Mouse (Mus musculus): Measurements from ENCODE around the gene Zfp366. TPM values are rescaled to one million over a fixed set of nuclear protein-coding genes. Genes with fewer than 3 reads are reported as not detected.

Zfp366 gene
- polyA plus RNA-seq, 1 experiment from 2014 or later, result 0.76 TPM

GRCm38 (mm10) chr13:99189671-99190070 is 5.0 kb downstream of the Zfp366 start:
- Histone ChIP-seq H3K4me2 (ENCODE audit: low read depth, low read length) (no peak overlapping the region), H3K27ac (replicated peaks; ENCODE audit: low read depth, low read length) (no peak overlapping the region)

GRCm38 (mm10) chr13:99190466-99190865 is 5.8 kb downstream of the Zfp366 start:
- no peak overlapping the region for H3K4me3 ChIP-seq (ENCODE audit: low read depth, low read length)
- no peak overlapping the region for H3K27ac ChIP-seq (replicated peaks; ENCODE audit: low read depth, low read length)
- 69% methylated on average over 11 of the region's 11 CpGs for WGBS
- H3K9me3 ChIP-seq (replicated peaks; ENCODE audit: control insufficient read depth, low read length), result no peaks in the 10 kb centered on the region
- no peaks in the 10 kb centered on the region for H3K4me1 ChIP-seq (ENCODE audit: control insufficient read depth, insufficient read depth, low read length)
- ATAC-seq (replicated peaks; ENCODE audit: insufficient number of reproducible peaks, low FRiP score, low TSS enrichment, low read depth) (no peak), DNase-seq (ENCODE audit: low spot score) (no peak)
- H3K36me3 ChIP-seq (replicated peaks; ENCODE audit: control insufficient read depth, insufficient read depth, low read depth, low read length), result no peaks in the 10 kb centered on the region
- no peak overlapping the region for H3K9ac ChIP-seq (replicated peaks; ENCODE audit: low read length)
- no peak overlapping the region for H3K4me2 ChIP-seq (ENCODE audit: low read depth, low read length)
- no peaks in the 10 kb centered on the region for H3K27me3 ChIP-seq (ENCODE audit: control insufficient read depth, insufficient read depth, low read length)

More at GRCm38 (mm10) chr13:99189671-99190070, 5.0 kb downstream of the Zfp366 start:
- H3K9me3 ChIP-seq (replicated peaks; ENCODE audit: control insufficient read depth, low read length), result no peaks in the 10 kb centered on the region
- H3K36me3 ChIP-seq (replicated peaks; ENCODE audit: control insufficient read depth, insufficient read depth, low read depth, low read length), result no peaks in the 10 kb centered on the region
- H3K4me3 ChIP-seq (ENCODE audit: low read depth, low read length), result no peak overlapping the region
- DNase-seq (ENCODE audit: low spot score), result no peak
- ATAC-seq (replicated peaks; ENCODE audit: insufficient number of reproducible peaks, low FRiP score, low TSS enrichment, low read depth), result no peak
- no peaks in the 10 kb centered on the region for H3K4me1 ChIP-seq (ENCODE audit: control insufficient read depth, insufficient read depth, low read length)
- H3K27me3 ChIP-seq (ENCODE audit: control insufficient read depth, insufficient read depth, low read length), result no peaks in the 10 kb centered on the region
- H3K9ac ChIP-seq (replicated peaks; ENCODE audit: low read length), result no peak overlapping the region
- 85% methylated on average over 3 of the region's 3 CpGs for WGBS

DNA sequence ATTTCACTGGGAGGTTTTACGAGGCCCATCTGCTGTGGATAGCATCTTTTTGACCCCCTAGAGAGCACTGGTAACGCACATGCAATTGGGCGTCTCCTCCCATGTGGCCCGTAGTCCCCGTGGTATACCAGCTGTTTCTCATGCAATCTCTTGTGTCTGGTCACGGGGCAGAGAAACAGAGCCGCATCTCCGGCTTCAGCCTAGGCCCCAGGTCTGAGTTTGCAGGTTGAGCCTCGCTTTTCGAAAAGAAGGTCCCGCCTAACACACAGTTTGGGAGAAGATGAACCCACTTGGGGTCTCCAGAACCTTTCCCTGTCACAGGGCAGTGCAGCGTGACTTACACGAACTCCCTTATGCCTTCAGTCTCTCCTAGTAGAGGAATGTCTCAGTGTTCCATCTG is 6.4 kb downstream of the Zfp366 start:
- DNase-seq (ENCODE audit: low spot score) (no peak), ATAC-seq (replicated peaks; ENCODE audit: insufficient number of reproducible peaks, low FRiP score, low TSS enrichment, low read depth) (no peak)
- no peaks in the 10 kb centered on the region for H3K27me3 ChIP-seq (ENCODE audit: control insufficient read depth, insufficient read depth, low read length)
- no peak overlapping the region for H3K9ac ChIP-seq (replicated peaks; ENCODE audit: low read length)
- WGBS, result 86% methylated on average over 13 of the region's 13 CpGs
- H3K9me3 ChIP-seq (replicated peaks; ENCODE audit: control insufficient read depth, low read length), result no peaks in the 10 kb centered on the region
- H3K36me3 ChIP-seq (replicated peaks; ENCODE audit: control insufficient read depth, insufficient read depth, low read depth, low read length), result no peaks in the 10 kb centered on the region
- H3K4me3 ChIP-seq (ENCODE audit: low read depth, low read length), result no peak overlapping the region
- no peak overlapping the region for H3K4me2 ChIP-seq (ENCODE audit: low read depth, low read length)
- H3K4me1 ChIP-seq (ENCODE audit: control insufficient read depth, insufficient read depth, low read length), result no peaks in the 10 kb centered on the region
- H3K27ac ChIP-seq (replicated peaks; ENCODE audit: low read depth, low read length), result no peak overlapping the region

DNA sequence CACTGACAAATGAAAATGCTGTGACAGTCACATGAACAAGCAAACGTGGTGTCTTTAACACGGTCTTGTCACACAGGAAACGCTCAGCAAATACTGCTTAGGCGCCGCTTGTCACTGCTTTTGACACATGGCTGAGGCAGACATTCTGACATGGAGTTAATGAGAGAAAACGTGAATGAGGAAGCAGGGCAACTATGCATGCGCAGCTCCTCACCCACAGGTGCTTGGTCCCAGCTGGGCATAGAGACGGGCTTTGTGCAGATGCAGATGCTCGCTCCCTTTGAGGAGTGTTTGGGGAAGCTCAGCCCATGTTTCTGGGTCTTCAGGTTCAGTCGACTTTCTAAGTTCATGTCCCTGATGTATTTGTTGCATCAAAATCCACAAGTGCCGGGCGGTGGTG is 11.7 kb downstream of the Zfp366 start:
- Histone ChIP-seq H3K4me1 (ENCODE audit: control insufficient read depth, insufficient read depth, low read length) (no peaks in the 10 kb centered on the region), H3K4me3 (ENCODE audit: low read depth, low read length) (no peak overlapping the region), H3K4me2 (ENCODE audit: low read depth, low read length) (no peak overlapping the region), H3K9ac (replicated peaks; ENCODE audit: low read length) (no peak overlapping the region), H3K27ac (replicated peaks; ENCODE audit: low read depth, low read length) (no peak overlapping the region), H3K9me3 (replicated peaks; ENCODE audit: control insufficient read depth, low read length) (no peaks in the 10 kb centered on the region), H3K36me3 (replicated peaks; ENCODE audit: control insufficient read depth, insufficient read depth, low read depth, low read length) (no peaks in the 10 kb centered on the region), H3K27me3 (ENCODE audit: control insufficient read depth, insufficient read depth, low read length) (no peaks in the 10 kb centered on the region)
- DNase-seq (ENCODE audit: low spot score) (no peak), ATAC-seq (replicated peaks; ENCODE audit: insufficient number of reproducible peaks, low FRiP score, low TSS enrichment, low read depth) (no peak)
- WGBS, result 83% methylated on average over 12 of the region's 12 CpGs

GRCm38 (mm10) chr13:99196865-99197264 is 12.2 kb downstream of the Zfp366 start:
- DNase-seq (ENCODE audit: low spot score), result no peak
- WGBS, result 64% methylated on average over 4 of the region's 4 CpGs

DNA sequence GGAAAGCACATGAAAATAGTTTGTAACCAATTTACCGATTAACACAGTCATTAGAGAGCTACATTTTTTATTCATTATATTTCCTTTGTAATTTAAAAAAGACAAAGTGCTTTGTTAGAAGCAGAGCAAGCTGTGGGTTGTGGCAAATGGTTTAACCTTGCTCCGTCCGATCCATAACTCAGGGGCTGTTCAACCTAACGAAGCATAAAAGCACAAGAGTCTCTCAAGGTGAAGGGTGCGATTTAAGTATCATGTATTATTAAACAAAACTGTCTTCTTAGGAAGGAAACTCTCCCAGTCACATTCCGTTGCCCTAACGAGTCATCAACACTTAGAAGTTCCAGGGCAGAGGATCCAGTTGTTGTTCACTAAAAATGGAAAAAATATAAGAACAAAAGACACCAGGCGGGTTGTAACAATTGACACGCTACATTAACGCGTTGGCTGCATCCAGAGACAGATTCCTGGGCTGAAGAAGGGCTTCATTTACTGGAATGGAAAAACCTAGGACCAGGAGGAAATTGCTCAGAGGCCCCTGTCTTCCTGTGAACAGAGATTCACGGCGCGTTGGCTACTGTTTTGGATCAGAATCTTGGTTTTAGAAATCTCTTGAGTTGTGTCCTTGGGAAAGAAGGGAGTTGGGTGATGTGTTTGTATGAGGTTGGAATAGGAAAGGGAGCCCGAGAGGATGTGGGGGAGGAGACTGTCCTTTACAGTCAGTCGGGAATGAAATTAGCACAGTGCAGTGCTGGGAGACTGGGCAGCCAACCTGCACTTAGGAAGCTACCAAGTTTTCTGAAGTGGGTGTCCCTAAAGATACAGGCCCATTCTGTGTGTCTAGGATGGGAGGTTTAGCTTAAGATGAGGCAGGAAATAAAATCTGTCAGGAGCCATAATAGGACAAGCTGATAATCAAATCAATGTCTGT is 17.3 kb downstream of the Zfp366 start:
- H3K36me3 ChIP-seq (replicated peaks; ENCODE audit: control insufficient read depth, insufficient read depth, low read depth, low read length), result no peaks in the 10 kb centered on the region
- WGBS, result 67% methylated on average over 16 of the region's 16 CpGs
- no peaks in the 10 kb centered on the region for H3K27me3 ChIP-seq (ENCODE audit: control insufficient read depth, insufficient read depth, low read length)
- no peak overlapping the region for H3K27ac ChIP-seq (replicated peaks; ENCODE audit: low read depth, low read length)
- H3K9ac ChIP-seq (replicated peaks; ENCODE audit: low read length), result no peak overlapping the region
- no peak overlapping the region for H3K4me3 ChIP-seq (ENCODE audit: low read depth, low read length)
- no peak overlapping the region for H3K4me2 ChIP-seq (ENCODE audit: low read depth, low read length)
- ATAC-seq (replicated peaks; ENCODE audit: insufficient number of reproducible peaks, low FRiP score, low TSS enrichment, low read depth) (no peak), DNase-seq (ENCODE audit: low spot score) (no peak)
- H3K4me1 ChIP-seq (ENCODE audit: control insufficient read depth, insufficient read depth, low read length), result no peaks in the 10 kb centered on the region
- no peaks in the 10 kb centered on the region for H3K9me3 ChIP-seq (replicated peaks; ENCODE audit: control insufficient read depth, low read length)

More at GRCm38 (mm10) chr13:99196865-99197264, 12.2 kb downstream of the Zfp366 start:
- H3K36me3 ChIP-seq (replicated peaks; ENCODE audit: control insufficient read depth, insufficient read depth, low read depth, low read length), result no peaks in the 10 kb centered on the region
- H3K4me3 ChIP-seq (ENCODE audit: low read depth, low read length), result no peak overlapping the region
- H3K4me1 ChIP-seq (ENCODE audit: control insufficient read depth, insufficient read depth, low read length), result no peaks in the 10 kb centered on the region
- H3K27ac ChIP-seq (replicated peaks; ENCODE audit: low read depth, low read length), result no peak overlapping the region
- ATAC-seq (replicated peaks; ENCODE audit: insufficient number of reproducible peaks, low FRiP score, low TSS enrichment, low read depth), result no peak
- H3K9me3 ChIP-seq (replicated peaks; ENCODE audit: control insufficient read depth, low read length), result no peaks in the 10 kb centered on the region
- H3K27me3 ChIP-seq (ENCODE audit: control insufficient read depth, insufficient read depth, low read length), result no peaks in the 10 kb centered on the region
- H3K4me2 ChIP-seq (ENCODE audit: low read depth, low read length), result no peak overlapping the region
- no peak overlapping the region for H3K9ac ChIP-seq (replicated peaks; ENCODE audit: low read length)

GRCm38 (mm10) chr13:99207214-99207613 is 22.6 kb downstream of the Zfp366 start:
- ATAC-seq (replicated peaks; ENCODE audit: insufficient number of reproducible peaks, low FRiP score, low TSS enrichment, low read depth) (no peak), DNase-seq (ENCODE audit: low spot score) (no peak)
- H3K36me3 ChIP-seq (replicated peaks; ENCODE audit: control insufficient read depth, insufficient read depth, low read depth, low read length), result no peaks in the 10 kb centered on the region
- no peak overlapping the region for H3K4me2 ChIP-seq (ENCODE audit: low read depth, low read length)
- H3K9me3 ChIP-seq (replicated peaks; ENCODE audit: control insufficient read depth, low read length), result no peaks in the 10 kb centered on the region
- WGBS, result 92% methylated on average over 9 of the region's 9 CpGs
- H3K9ac ChIP-seq (replicated peaks; ENCODE audit: low read length), result no peak overlapping the region
- H3K4me1 ChIP-seq (ENCODE audit: control insufficient read depth, insufficient read depth, low read length), result no peaks in the 10 kb centered on the region
- no peak overlapping the region for H3K4me3 ChIP-seq (ENCODE audit: low read depth, low read length)
- no peaks in the 10 kb centered on the region for H3K27me3 ChIP-seq (ENCODE audit: control insufficient read depth, insufficient read depth, low read length)
- no peak overlapping the region for H3K27ac ChIP-seq (replicated peaks; ENCODE audit: low read depth, low read length)

GRCm38 (mm10) chr13:99209859-99210258 is 25.2 kb downstream of the Zfp366 start:
- no peak overlapping the region for H3K4me3 ChIP-seq (ENCODE audit: low read depth, low read length)
- DNase-seq (ENCODE audit: low spot score), result no peak
- H3K4me1 ChIP-seq (ENCODE audit: control insufficient read depth, insufficient read depth, low read length), result no peaks in the 10 kb centered on the region
- no peaks in the 10 kb centered on the region for H3K9me3 ChIP-seq (replicated peaks; ENCODE audit: control insufficient read depth, low read length)
- no peaks in the 10 kb centered on the region for H3K36me3 ChIP-seq (replicated peaks; ENCODE audit: control insufficient read depth, insufficient read depth, low read depth, low read length)
- 91% methylated on average over 5 of the region's 5 CpGs for WGBS
- ATAC-seq (replicated peaks; ENCODE audit: insufficient number of reproducible peaks, low FRiP score, low TSS enrichment, low read depth), result no peak
- no peak overlapping the region for H3K9ac ChIP-seq (replicated peaks; ENCODE audit: low read length)
- no peaks in the 10 kb centered on the region for H3K27me3 ChIP-seq (ENCODE audit: control insufficient read depth, insufficient read depth, low read length)
- H3K4me2 ChIP-seq (ENCODE audit: low read depth, low read length), result no peak overlapping the region
- no peak overlapping the region for H3K27ac ChIP-seq (replicated peaks; ENCODE audit: low read depth, low read length)
